Mouse (Mus musculus) neural tube, embryonic 11.5 days (tissue): Measurements from ENCODE around the gene Esp1. TPM values are rescaled to one million over a fixed set of nuclear protein-coding genes. Genes with fewer than 3 reads are reported as not detected.
"Not testable (repeated sequence)": the region's sequence is repeated elsewhere in the genome, so short reads cannot be mapped to it uniquely, and the experiment has no call there.

Experiments used
- ATAC-seq: fragments of 200-750 bp; cut with Nextera tagmentation; 2 replicates; pipeline ENCODE4 v1.8.0; 2017; ENCODE audit warnings: moderate number of reproducible peaks, mild to moderate bottlenecking, moderate TSS enrichment, moderate library complexity; ENCODE audit not compliant: insufficient read depth, low FRiP score, low TSS enrichment
- DNase-seq: peaks from one replicate; pipeline ENCODE4 v3.0.0-alpha.2; 2015; ENCODE audit warnings: low spot score
- H3K27ac ChIP-seq: fragments of 300-500 bp; sonication (generic); 2 replicates; pipeline ENCODE4 v1.5.1; 2014; ENCODE audit warnings: low read depth, mild to moderate bottlenecking, low read length
- H3K27me3 ChIP-seq: fragments of 300-500 bp; sonication (generic); 2 replicates; pipeline ENCODE4 v1.6.1; 2014; ENCODE audit warnings: mild to moderate bottlenecking, low read length, mixed read lengths; ENCODE audit not compliant: control insufficient read depth, insufficient read depth
- H3K36me3 ChIP-seq: fragments of 300-500 bp; sonication (generic); 2 replicates; pipeline ENCODE4 v1.6.1; 2014; ENCODE audit warnings: mild to moderate bottlenecking, low read length, moderate library complexity, mixed read lengths; ENCODE audit not compliant: control insufficient read depth, insufficient read depth
- H3K4me1 ChIP-seq: fragments of 300-500 bp; sonication (generic); 2 replicates; pipeline ENCODE4 v1.6.1; 2014; ENCODE audit warnings: low read length, mixed read lengths; ENCODE audit not compliant: control insufficient read depth, insufficient read depth
- H3K4me2 ChIP-seq: fragments of 300-500 bp; sonication (generic); 2 replicates; pipeline ENCODE4 v1.6.1; 2014; ENCODE audit warnings: low read depth, mild to moderate bottlenecking, moderate library complexity
- H3K4me3 ChIP-seq: fragments of 300-500 bp; sonication (generic); 2 replicates; pipeline ENCODE4 v1.5.1; 2014; ENCODE audit warnings: low read depth, low read length
- H3K9ac ChIP-seq: fragments of 300-500 bp; sonication (generic); 2 replicates; pipeline ENCODE4 v1.6.1; 2014; ENCODE audit warnings: mild to moderate bottlenecking, low read length
- H3K9me3 ChIP-seq: fragments of 300-500 bp; sonication (generic); 2 replicates; pipeline ENCODE4 v1.6.1; 2016; ENCODE audit warnings: low read length; ENCODE audit not compliant: control insufficient read depth
- WGBS: fragments of 180-500 bp; shearing (Covaris S2); extraction: QIAGEN DNeasy Blood & Tissue Kit; methylation state at CpG from one replicate; pipeline ENCODE4 v1.1.7; 2014; 5-methylcytosine and 5-hydroxymethylcytosine counted together
- polyA plus RNA-seq: library from polyadenylated mRNA; unstranded; fragments of >200 nt; fragmentation: Nextera tagmentation; extraction: Ambion mirVana; gene quantifications from 2 replicates; pipeline ENCODE4 v1.2.1, GENCODE M21; 2014

The Esp1 gene
- not detected in 2 replicates for polyA plus RNA-seq

GRCm38 (mm10) chr17:40726820-40727219 is at the start of gene Esp1:
Gene Esp1 (plus strand): TSS chr17:40727120.
- no peak within 1 kb of the TSS for H3K27ac ChIP-seq
- no peaks in the 10 kb centered on the region for H3K9me3 ChIP-seq
- no peak for ATAC-seq
- no peak within 1 kb of the TSS for H3K9ac ChIP-seq
- 87% methylated on average over 2 of the region's 2 CpGs for WGBS
- H3K36me3 ChIP-seq = no peaks in the 10 kb centered on the region
- H3K27me3 ChIP-seq = no peaks in the 10 kb centered on the region
- no peak within 1 kb of the TSS for H3K4me2 ChIP-seq
- DNase-seq = no peak
- H3K4me3 ChIP-seq = no peak within 1 kb of the TSS
- H3K4me1 ChIP-seq = no peaks in the 10 kb centered on the region

GRCm38 (mm10) chr17:40716273-40716672 is 10.6 kb upstream of the Esp1 start:
- no peaks in the 10 kb centered on the region for H3K9me3 ChIP-seq
- no peaks in the 10 kb centered on the region for H3K27me3 ChIP-seq
- no peak overlapping the region for H3K4me3 ChIP-seq
- no peak overlapping the region for H3K9ac ChIP-seq
- ATAC-seq (no peak), DNase-seq (no peak)
- H3K27ac ChIP-seq = no peak overlapping the region
- no peak overlapping the region for H3K4me2 ChIP-seq
- no peaks in the 10 kb centered on the region for H3K36me3 ChIP-seq
- H3K4me1 ChIP-seq = no peaks in the 10 kb centered on the region

GRCm38 (mm10) chr17:40717055-40717454 is 9.9 kb upstream of the Esp1 start:
- ATAC-seq, H3K27me3 ChIP-seq, H3K4me2 ChIP-seq: not testable (repeated sequence)

GRCm38 (mm10) chr17:40731296-40731695 is 4.4 kb downstream of the Esp1 start:
- no peaks in the 10 kb centered on the region for H3K4me1 ChIP-seq
- WGBS = 70% methylated on average over 2 of the region's 2 CpGs
- no peak overlapping the region for H3K9ac ChIP-seq
- ATAC-seq = no peak
- DNase-seq = no peak
- no peaks in the 10 kb centered on the region for H3K27me3 ChIP-seq
- H3K27ac ChIP-seq = no peak overlapping the region
- no peak overlapping the region for H3K4me3 ChIP-seq
- no peaks in the 10 kb centered on the region for H3K9me3 ChIP-seq
- no peaks in the 10 kb centered on the region for H3K36me3 ChIP-seq
- no peak overlapping the region for H3K4me2 ChIP-seq

More at GRCm38 (mm10) chr17:40717055-40717454, 9.9 kb upstream of the Esp1 start:
- H3K27ac ChIP-seq, H3K4me1 ChIP-seq, DNase-seq, H3K36me3 ChIP-seq, H3K4me3 ChIP-seq, H3K9me3 ChIP-seq, H3K9ac ChIP-seq: not testable (repeated sequence)

GRCm38 (mm10) chr17:40731724-40732123 is 4.8 kb downstream of the Esp1 start:
- H3K4me1 ChIP-seq = no peaks in the 10 kb centered on the region
- 64% methylated on average over 4 of the region's 4 CpGs for WGBS
- no peak overlapping the region for H3K4me2 ChIP-seq
- H3K27me3 ChIP-seq = no peaks in the 10 kb centered on the region
- H3K9ac ChIP-seq = no peak overlapping the region
- H3K4me3 ChIP-seq = no peak overlapping the region
- DNase-seq = no peak
- H3K9me3 ChIP-seq = no peaks in the 10 kb centered on the region
- H3K27ac ChIP-seq = no peak overlapping the region
- ATAC-seq = no peak
- no peaks in the 10 kb centered on the region for H3K36me3 ChIP-seq

- no peaks in the 10 kb centered on the region for H3K9me3 ChIP-seq
- ATAC-seq = no peak
- H3K27me3 ChIP-seq = no peaks in the 10 kb centered on the region
- 86% methylated on average over 4 of the region's 4 CpGs for WGBS
- no peaks in the 10 kb centered on the region for H3K4me1 ChIP-seq
- H3K27ac ChIP-seq = no peak overlapping the region
- H3K4me2 ChIP-seq = no peak overlapping the region
- H3K4me3 ChIP-seq = no peak overlapping the region
- no peak overlapping the region for H3K9ac ChIP-seq
- H3K36me3 ChIP-seq = no peaks in the 10 kb centered on the region
- no peak for DNase-seq
Observed at GRCm38 (mm10) chr17:40763662-40764061, 36.7 kb downstream of the Esp1 start.

- no peaks in the 10 kb centered on the region for H3K36me3 ChIP-seq
- DNase-seq (no peak), ATAC-seq (no peak)
- no peak overlapping the region for H3K4me3 ChIP-seq
- H3K9me3 ChIP-seq = no peaks in the 10 kb centered on the region
- H3K9ac ChIP-seq = no peak overlapping the region
- H3K4me2 ChIP-seq = no peak overlapping the region
- 77% methylated on average over 1 of the region's 1 CpGs for WGBS
- no peaks in the 10 kb centered on the region for H3K4me1 ChIP-seq
- no peaks in the 10 kb centered on the region for H3K27me3 ChIP-seq
- no peak overlapping the region for H3K27ac ChIP-seq
Observed at GRCm38 (mm10) chr17:40767120-40767519, 40.2 kb downstream of the Esp1 start.

Other genes starting within 250 kb of the Esp1 start
- not detected in 2 replicates for gene Esp8, start 207.1 kb upstream of the Esp1 start, polyA plus RNA-seq
- not detected in 2 replicates for gene Esp6, start 165.6 kb upstream of the Esp1 start, polyA plus RNA-seq
- gene Esp4, start 128.5 kb upstream of the Esp1 start, polyA plus RNA-seq = not detected in 2 replicates
- not detected in 2 replicates for gene Esp3, start 95.0 kb upstream of the Esp1 start, polyA plus RNA-seq
- gene Crisp2, start 79.9 kb downstream of the Esp1 start, polyA plus RNA-seq = not detected in 2 replicates
- 4.4 and 6.9 TPM in 2 replicates for gene Rhag, start 84.0 kb downstream of the Esp1 start, polyA plus RNA-seq
- gene 9130008F23Rik, start 153.4 kb downstream of the Esp1 start, polyA plus RNA-seq = 0.91 and 0.93 TPM in 2 replicates
- not detected in 2 replicates for gene Glyatl3, start 187.2 kb downstream of the Esp1 start, polyA plus RNA-seq
- gene Mut, start 207.6 kb downstream of the Esp1 start, polyA plus RNA-seq = 31.1 and 32.0 TPM in 2 replicates
- 32.6 and 34.7 TPM in 2 replicates for gene Cenpq, start 207.9 kb downstream of the Esp1 start, polyA plus RNA-seq